Mouse (Mus musculus): ENCODE measurements around the gene Apbb1. TPM values are rescaled to one million over a fixed set of nuclear protein-coding genes. Genes with fewer than 3 reads are reported as not detected.

Gene Apbb1
- polyA plus RNA-seq, 1 experiment from 2014 or later = 171 TPM

DNA sequence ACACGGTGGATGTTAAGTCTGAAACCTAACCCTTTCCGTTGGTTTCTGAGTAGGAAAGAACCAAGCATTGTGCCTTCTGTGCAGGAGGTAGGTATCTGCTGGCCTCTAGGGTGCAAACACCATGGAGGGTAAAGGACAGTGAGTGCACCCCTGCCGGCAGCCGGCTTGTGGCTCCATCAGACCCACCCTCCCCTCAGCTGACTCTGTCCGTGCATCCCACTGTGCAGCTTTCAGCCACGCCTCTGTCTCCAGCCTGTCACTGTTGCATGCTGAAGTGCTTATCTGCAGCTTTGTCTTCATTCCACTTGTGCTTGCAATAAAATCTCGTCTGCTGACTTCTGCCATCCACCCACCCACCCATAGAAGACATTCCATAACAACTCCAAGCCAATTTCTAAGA lies 8.6 kb upstream of the Apbb1 start:
- Histone ChIP-seq H3K4me3 (no peak overlapping the region), H3K27me3 (ENCODE audit: insufficient read depth, poor library complexity, severe bottlenecking) (no peaks in the 10 kb centered on the region), H3K27ac (no peak overlapping the region), H3K4me1 (replicated peaks) (no peaks in the 10 kb centered on the region), H3K9me3 (no peaks in the 10 kb centered on the region), H3K36me3 (no peaks in the 10 kb centered on the region)
- 15% methylated on average over 7 of the region's 7 CpGs for WGBS
- no peak for DNase-seq (ENCODE audit: low spot score)

DNA sequence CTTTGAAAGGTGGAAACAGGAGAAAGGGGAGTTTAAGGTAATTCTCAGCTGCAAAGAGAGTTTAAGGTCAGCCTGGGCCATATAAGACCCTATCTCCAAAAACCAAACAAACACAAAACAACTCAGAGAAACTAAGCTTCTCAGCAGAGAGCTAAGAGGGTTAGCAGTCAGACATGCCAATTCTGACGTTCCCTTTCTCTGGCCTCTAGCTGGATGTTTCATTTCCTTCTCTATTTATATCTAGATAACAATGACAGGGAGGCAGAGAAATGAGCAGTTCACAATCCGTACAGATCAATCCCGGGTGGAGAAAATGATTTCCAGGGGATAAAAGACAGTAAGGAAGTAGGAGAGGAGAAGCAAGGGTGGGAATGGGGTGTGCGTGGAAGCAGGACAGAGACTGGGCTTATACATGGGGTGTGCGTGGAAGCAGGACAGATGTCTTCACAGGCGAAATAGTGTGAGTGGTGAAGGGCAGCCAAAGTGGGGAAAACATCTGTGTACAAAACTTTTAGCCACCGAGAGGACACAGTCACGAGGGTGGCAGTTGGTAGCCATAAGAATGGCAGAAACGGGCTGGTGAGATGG lies 7.0 kb upstream of the Apbb1 start:
- 76% methylated on average over 9 of the region's 9 CpGs for WGBS
- Histone ChIP-seq H3K4me3 (no peak overlapping the region), H3K4me1 (replicated peaks) (no peaks in the 10 kb centered on the region), H3K9me3 (no peaks in the 10 kb centered on the region), H3K27ac (no peak overlapping the region), H3K27me3 (ENCODE audit: insufficient read depth, poor library complexity, severe bottlenecking) (no peaks in the 10 kb centered on the region), H3K36me3 (no peaks in the 10 kb centered on the region)
- no peak for DNase-seq (ENCODE audit: low spot score)

DNA sequence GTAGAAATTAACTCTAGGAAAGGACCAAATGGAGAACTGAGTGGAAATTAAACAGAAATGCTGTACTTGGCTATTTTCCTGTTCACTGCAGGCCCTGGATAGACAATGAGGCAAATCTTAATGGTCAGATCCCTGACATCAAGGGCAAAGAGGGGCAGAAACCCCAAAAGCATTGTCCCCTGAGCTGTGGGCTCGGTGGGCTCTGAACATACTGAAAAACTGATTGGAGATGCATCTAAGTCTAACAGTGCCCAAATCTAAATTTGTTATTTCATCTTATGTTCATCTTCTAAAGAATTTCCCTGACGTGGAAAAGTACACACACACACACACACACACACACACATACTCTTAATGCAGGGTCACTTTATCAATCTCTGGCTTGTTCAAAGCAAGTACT lies 506 bp upstream of the Apbb1 start:
- no peak for DNase-seq (ENCODE audit: low spot score)
- no peaks in the 10 kb centered on the region for H3K27me3 ChIP-seq (ENCODE audit: insufficient read depth, poor library complexity, severe bottlenecking)
- H3K27ac ChIP-seq = peak overlapping the region; percentile 96
- no peaks in the 10 kb centered on the region for H3K9me3 ChIP-seq
- H3K4me1 ChIP-seq (replicated peaks) = peaks cover 27% of the 10 kb centered on the region
- peak overlapping the region; percentile 84 for H3K4me3 ChIP-seq
- 0 out of 2 replicates have a peak, but pooled peaks cover 2% of the 10 kb centered on the region for H3K36me3 ChIP-seq
- WGBS = 66% methylated on average over 2 of the region's 2 CpGs

DNA sequence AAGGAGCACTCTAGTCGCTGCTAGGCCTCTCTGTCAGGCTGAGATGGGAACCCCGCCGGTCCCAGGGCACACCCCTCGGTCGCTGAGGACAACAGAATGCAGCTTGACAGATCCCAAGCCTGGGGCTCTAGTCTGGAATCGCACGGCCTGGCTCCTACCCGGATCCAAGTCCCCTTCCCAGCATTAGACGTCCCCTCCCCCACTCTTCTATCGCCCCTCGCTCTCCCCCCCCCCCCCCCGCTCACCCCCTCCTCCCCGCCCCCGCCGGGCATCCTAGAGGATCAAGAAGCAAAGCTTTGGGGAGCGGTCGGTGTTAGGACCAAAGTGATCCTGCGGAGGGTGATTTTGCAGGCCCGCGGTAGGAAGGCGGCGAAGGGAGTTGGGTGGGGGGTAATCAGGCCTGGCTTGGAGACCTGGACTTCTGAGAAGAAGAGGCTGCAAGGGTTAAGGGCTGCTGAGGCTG lies 795 bp downstream of the Apbb1 start:
- peak; percentile 69 for DNase-seq (ENCODE audit: low spot score)
- peaks cover 27% of the 10 kb centered on the region for H3K4me1 ChIP-seq (replicated peaks)
- H3K27me3 ChIP-seq (ENCODE audit: insufficient read depth, poor library complexity, severe bottlenecking) = no peaks in the 10 kb centered on the region
- no peaks in the 10 kb centered on the region for H3K9me3 ChIP-seq
- H3K4me3 ChIP-seq = peak overlapping the region; percentile 84
- peak overlapping the region; percentile 96 for H3K27ac ChIP-seq
- H3K36me3 ChIP-seq = 0 out of 2 replicates have a peak, but pooled peaks cover 6% of the 10 kb centered on the region
- WGBS = under 1% methylated on average over 21 of the region's 22 CpGs

DNA sequence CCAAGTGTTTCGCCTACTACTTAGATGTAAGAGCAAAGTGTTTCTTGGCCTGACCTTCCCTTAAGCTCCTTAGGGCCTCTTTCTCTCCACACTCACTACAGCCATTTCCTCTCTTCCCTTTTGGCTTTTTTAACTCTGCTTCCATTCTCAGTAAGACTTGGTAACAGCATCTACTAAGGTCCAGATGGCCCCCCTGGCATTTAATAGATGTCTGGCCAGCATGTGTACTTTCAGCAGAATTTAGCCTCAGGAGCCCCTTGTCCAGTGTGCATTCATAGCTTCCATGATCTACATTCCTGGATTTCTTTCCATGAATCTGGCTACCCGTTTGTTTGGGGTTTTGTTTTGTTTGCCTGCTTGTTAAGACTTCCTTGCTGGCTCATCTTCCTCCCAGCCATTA lies 3.0 kb downstream of the Apbb1 start:
- no peaks in the 10 kb centered on the region for H3K9me3 ChIP-seq
- H3K4me1 ChIP-seq (replicated peaks) = peaks cover 27% of the 10 kb centered on the region
- H3K36me3 ChIP-seq = peaks cover 21% of the 10 kb centered on the region
- H3K27me3 ChIP-seq (ENCODE audit: insufficient read depth, poor library complexity, severe bottlenecking) = no peaks in the 10 kb centered on the region
- no peak overlapping the region for H3K4me3 ChIP-seq
- H3K27ac ChIP-seq = no peak overlapping the region
- no peak for DNase-seq (ENCODE audit: low spot score)
- 85% methylated on average over 2 of the region's 2 CpGs for WGBS

DNA sequence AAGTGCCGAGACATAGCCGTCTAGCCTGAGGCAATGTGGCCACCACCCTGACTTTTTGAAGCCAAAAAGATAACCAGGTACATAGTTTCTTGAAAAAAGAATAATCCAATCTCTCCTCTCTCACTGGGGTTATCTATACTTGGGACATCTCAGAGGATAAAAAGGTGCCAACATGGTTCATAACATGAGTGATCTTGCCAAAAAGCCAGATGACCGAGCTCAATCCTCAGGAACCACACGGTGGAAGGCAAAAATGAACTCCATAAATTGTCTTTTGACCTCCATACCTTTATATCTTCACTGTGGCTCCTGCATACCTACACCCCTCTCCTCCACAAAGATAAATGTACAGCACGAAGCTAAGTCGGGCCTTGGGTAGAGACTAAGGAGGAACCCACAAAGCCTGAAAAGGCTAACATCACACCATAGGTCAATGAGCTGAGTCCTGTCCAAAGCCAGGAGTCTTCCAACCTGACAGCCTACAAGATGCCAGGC lies 4.0 kb downstream of the Apbb1 start:
- H3K4me3 ChIP-seq = no peak overlapping the region
- H3K27ac ChIP-seq = no peak overlapping the region
- no peaks in the 10 kb centered on the region for H3K27me3 ChIP-seq (ENCODE audit: insufficient read depth, poor library complexity, severe bottlenecking)
- peaks cover 31% of the 10 kb centered on the region for H3K36me3 ChIP-seq
- no peak for DNase-seq (ENCODE audit: low spot score)
- 95% methylated on average over 6 of the region's 6 CpGs for WGBS
- no peaks in the 10 kb centered on the region for H3K9me3 ChIP-seq
- peaks cover 27% of the 10 kb centered on the region for H3K4me1 ChIP-seq (replicated peaks)

DNA sequence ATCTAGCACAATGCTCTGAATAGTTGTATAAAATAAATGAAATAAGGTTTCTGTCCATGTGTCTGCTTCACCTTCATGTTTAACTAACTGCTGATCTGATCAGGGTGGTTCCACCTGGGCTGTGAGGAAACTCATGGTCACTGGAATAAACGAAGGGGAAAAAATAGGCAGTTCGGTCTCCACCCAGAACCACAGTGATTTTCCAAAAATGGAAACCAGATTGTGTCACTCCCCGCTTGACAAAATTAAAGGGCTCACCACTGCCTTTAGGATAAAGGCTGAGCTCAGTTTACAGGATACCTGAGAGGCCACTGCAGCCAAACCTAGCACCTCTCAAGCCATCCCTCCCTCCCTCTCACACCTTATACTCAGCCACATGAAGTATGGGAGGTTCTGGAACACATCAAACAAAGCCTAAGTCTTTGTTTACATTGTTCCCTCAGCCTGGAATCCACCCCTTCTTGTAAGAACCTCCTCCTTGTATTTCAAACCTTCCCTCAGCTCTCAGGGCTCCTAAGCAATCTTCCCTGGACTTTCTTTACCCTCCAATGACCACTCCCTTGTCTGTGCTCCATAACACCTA lies 5.2 kb downstream of the Apbb1 start:
- DNase-seq (ENCODE audit: low spot score) = no peak
- H3K27me3 ChIP-seq (ENCODE audit: insufficient read depth, poor library complexity, severe bottlenecking) = no peaks in the 10 kb centered on the region
- H3K36me3 ChIP-seq = peaks cover 33% of the 10 kb centered on the region
- WGBS = 82% methylated on average over 3 of the region's 3 CpGs
- H3K27ac ChIP-seq = no peak overlapping the region
- no peak overlapping the region for H3K4me3 ChIP-seq
- no peaks in the 10 kb centered on the region for H3K9me3 ChIP-seq
- H3K4me1 ChIP-seq (replicated peaks) = peaks cover 19% of the 10 kb centered on the region

DNA sequence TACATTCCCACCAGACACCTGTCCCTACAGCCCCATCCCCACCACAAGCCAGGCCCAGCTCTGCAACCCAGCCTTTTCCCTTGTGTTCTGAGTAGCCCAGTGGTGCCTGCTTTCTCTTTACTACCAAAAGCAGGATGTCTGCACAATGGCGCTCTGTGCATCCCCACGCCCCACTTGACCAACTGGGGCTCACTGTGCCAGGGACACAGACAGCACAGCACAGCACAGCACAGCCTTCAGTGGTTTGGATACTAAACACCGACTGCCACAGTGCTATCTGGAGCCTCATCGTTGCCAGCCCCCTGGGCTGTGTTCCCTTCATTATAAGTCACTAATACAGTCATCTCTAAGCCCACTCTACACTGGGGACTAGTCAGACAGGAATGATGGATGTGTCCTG lies 6.9 kb downstream of the Apbb1 start:
- no peaks in the 10 kb centered on the region for H3K27me3 ChIP-seq (ENCODE audit: insufficient read depth, poor library complexity, severe bottlenecking)
- WGBS = 86% methylated on average over 4 of the region's 4 CpGs
- H3K9me3 ChIP-seq = no peaks in the 10 kb centered on the region
- peaks cover 22% of the 10 kb centered on the region for H3K4me1 ChIP-seq (replicated peaks)
- peaks cover 36% of the 10 kb centered on the region for H3K36me3 ChIP-seq
- no peak overlapping the region for H3K27ac ChIP-seq
- no peak for DNase-seq (ENCODE audit: low spot score)
- H3K4me3 ChIP-seq = no peak overlapping the region

DNA sequence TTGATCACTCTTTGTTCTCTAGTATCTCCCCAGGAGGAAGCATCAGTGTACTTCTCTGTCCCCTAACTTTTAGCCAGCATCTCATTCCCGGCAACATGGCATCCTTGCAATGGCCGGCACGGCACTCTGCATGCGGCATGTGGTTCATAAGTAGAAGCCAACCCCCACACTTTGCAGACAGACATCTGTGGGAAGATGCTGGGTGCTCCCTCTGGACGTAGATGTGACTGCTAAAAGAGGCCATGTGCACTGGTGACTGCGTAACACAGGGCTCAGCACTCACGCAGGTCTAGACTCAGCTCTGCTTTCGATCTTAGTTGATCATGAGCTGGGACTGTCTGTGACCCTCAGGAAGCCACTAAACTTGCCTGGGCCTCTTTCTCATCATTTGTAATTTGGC lies 8.5 kb downstream of the Apbb1 start:
- Histone ChIP-seq H3K36me3 (peaks cover 36% of the 10 kb centered on the region), H3K9me3 (no peaks in the 10 kb centered on the region), H3K4me3 (no peak overlapping the region), H3K27me3 (ENCODE audit: insufficient read depth, poor library complexity, severe bottlenecking) (no peaks in the 10 kb centered on the region), H3K4me1 (replicated peaks) (peaks cover 28% of the 10 kb centered on the region), H3K27ac (no peak overlapping the region)
- 92% methylated on average over 8 of the region's 8 CpGs for WGBS
- no peak for DNase-seq (ENCODE audit: low spot score)

DNA sequence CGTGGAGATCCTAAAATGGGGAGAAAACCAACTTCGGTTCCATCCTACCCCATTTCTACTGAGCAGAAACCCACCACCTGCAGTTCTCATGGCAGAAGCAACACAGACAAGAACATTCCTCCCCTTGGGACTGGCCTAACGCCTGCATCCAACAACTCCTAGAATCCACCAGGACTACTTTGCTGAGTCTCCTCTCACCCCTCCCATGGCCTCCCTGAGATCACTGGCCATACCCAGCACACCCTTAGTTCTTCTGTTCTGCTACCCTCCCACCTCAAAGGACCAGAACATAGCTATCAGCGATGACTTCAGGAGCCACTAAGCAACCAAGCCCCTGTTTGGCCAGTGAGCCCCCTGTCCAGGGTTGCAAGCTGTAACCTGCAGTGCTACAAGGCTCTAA lies 10.7 kb downstream of the Apbb1 start:
- WGBS = 80% methylated on average over 4 of the region's 4 CpGs
- peaks cover 28% of the 10 kb centered on the region for H3K4me1 ChIP-seq (replicated peaks)
- no peak for DNase-seq (ENCODE audit: low spot score)
- peaks cover 52% of the 10 kb centered on the region for H3K36me3 ChIP-seq
- H3K9me3 ChIP-seq = no peaks in the 10 kb centered on the region
- no peak overlapping the region for H3K4me3 ChIP-seq
- no peaks in the 10 kb centered on the region for H3K27me3 ChIP-seq (ENCODE audit: insufficient read depth, poor library complexity, severe bottlenecking)
- peak overlapping the region; percentile 81; the same call in 1 of the 2 replicates for H3K27ac ChIP-seq

DNA sequence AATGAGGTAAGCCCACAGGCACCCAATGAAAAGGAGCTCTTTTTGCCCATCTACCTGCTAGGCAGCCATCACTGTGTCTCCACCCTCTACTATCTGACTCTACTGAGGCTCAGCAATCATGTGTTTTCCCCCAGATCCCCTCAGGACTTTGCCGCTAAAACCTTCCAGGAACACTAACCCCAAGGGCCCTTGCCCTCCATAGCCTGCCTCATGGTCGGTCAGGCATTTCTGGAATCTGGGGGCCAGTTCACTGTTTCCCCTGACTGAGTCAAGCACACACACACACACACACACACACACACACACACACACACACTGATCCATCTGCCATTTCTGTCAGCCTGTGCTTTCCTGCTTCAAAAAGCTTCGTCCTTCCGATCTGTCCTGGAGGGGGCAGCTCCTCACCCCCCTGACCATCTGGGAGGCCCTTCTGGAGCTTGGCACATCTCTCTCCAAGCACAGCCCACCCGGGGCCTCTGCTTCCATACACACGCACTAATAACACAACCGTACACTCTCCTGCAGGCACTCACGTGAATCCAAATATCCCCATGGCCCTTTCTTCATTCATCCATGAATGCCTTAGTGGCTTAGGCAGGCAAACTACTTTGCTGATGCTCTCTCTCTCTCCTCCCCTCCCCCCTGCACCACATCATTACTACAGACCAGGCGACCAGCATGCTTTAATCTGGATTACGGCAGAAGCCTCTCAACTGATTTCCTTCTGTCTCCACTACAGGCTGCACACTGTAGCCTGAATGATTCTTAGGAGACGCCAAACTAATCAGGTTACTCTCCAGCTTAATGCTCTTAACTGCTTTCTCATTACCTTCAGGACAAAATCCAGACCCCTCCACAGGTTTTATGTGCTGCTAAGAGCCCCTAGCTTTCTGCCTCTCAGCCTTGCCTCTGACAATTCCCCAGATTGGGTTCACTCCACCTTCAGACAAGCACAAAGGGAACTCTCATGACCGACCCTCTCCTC lies 11.6 kb downstream of the Apbb1 start:
- no peaks in the 10 kb centered on the region for H3K27me3 ChIP-seq (ENCODE audit: insufficient read depth, poor library complexity, severe bottlenecking)
- peak overlapping the region; percentile 81 for H3K27ac ChIP-seq
- no peaks in the 10 kb centered on the region for H3K9me3 ChIP-seq
- H3K4me1 ChIP-seq (replicated peaks) = peaks cover 28% of the 10 kb centered on the region
- peak overlapping the region; percentile 23 for H3K4me3 ChIP-seq
- peak; percentile 15 for DNase-seq (ENCODE audit: low spot score)
- peaks cover 60% of the 10 kb centered on the region for H3K36me3 ChIP-seq
- 29% methylated on average over 12 of the region's 12 CpGs for WGBS

DNA sequence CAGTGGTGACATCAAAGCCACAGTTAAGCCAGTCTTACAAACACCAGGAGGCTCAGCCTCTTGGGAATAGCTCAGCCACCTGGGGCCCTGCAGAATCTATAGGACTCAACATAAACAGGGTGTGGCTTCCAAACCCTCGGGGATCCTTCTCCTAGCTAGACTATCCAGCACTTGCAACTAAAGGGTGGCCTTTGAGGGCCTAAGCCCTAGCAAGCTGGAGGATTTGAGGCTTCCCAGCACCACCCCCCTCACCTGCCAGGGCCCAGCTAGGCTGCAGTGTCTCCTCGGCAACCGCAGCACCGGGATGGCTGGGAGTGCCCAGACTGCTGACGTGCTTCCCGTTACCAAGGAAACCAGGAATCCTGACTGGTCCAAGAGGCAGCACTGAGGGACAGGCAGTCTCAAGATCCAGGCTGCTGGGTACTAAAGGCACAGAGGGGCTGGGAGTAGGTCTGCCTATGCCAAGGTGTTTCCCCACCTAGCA lies 12.4 kb downstream of the Apbb1 start:
- DNase-seq (ENCODE audit: low spot score) = peak; percentile 53
- peaks cover 28% of the 10 kb centered on the region for H3K4me1 ChIP-seq (replicated peaks)
- peak overlapping the region; percentile 23 for H3K4me3 ChIP-seq
- 5% methylated on average over 6 of the region's 6 CpGs for WGBS
- H3K36me3 ChIP-seq = peaks cover 60% of the 10 kb centered on the region
- H3K27ac ChIP-seq = peak overlapping the region; percentile 81
- no peaks in the 10 kb centered on the region for H3K27me3 ChIP-seq (ENCODE audit: insufficient read depth, poor library complexity, severe bottlenecking)
- no peaks in the 10 kb centered on the region for H3K9me3 ChIP-seq

Data from hindbrain, embryonic 10.5 days (tissue).